Mouse (Mus musculus): ENCODE results near the gene Rcor3. TPM values are rescaled to one million over a fixed set of nuclear protein-coding genes. Genes with fewer than 3 reads are reported as not detected.
A peak's percentile ranks its signal among the peaks of the same experiment; 100 is the strongest.

The Rcor3 gene
- total RNA-seq, 2 experiments from 2014 or later, result 27.1 to 29.8 TPM

- Histone ChIP-seq H3K4me3 (no peak overlapping the region), H3K27ac (peak overlapping the region; percentile 74)
- DNase-seq, result peak; percentile 57
- no peak for TF ChIP-seq CTCF (IDR thresholded peaks at IDR 0.05)
- intact Hi-C loops (cut with DNase I), result no loop called here
These were observed 60.9 kb downstream of the Rcor3 start for GRCm38 (mm10) chr1:192076796-192077535.

GRCm38 (mm10) chr1:192076101-192076500 is 61.8 kb downstream of the Rcor3 start:
- no peak for DNase-seq
- Histone ChIP-seq H3K4me3 (no peak overlapping the region), H3K27ac (no peak overlapping the region; the same call in 1 of the 2 replicates)
- intact Hi-C loops (cut with DNase I), result no loop called here
- no peak for TF ChIP-seq CTCF (IDR thresholded peaks at IDR 0.05)

- intact Hi-C loops (cut with DNase I), result no loop called here
- DNase-seq, result no peak
- no peak overlapping the region for H3K4me3 ChIP-seq
- no peak for TF ChIP-seq CTCF (IDR thresholded peaks at IDR 0.05)
- peak overlapping the region; percentile 57 for H3K27ac ChIP-seq
These were observed 63.0 kb downstream of the Rcor3 start for GRCm38 (mm10) chr1:192074824-192075223.

- DNase-seq, result peak; percentile 45
- H3K4me3 ChIP-seq, result no peak overlapping the region
- peak overlapping the region; percentile 43; the same call in 1 of the 2 replicates for H3K27ac ChIP-seq
- intact Hi-C loops (cut with DNase I), result no loop called here
- TF ChIP-seq CTCF (IDR thresholded peaks at IDR 0.05), result no peak
These were observed 65.4 kb downstream of the Rcor3 start for GRCm38 (mm10) chr1:192072426-192072825.

GRCm38 (mm10) chr1:192070618-192071051 is 67.2 kb downstream of the Rcor3 start:
- peak overlapping the region; percentile 70 for H3K27ac ChIP-seq
- intact Hi-C loops (cut with DNase I), result no loop called here
- peak; percentile 34 for DNase-seq
- TF ChIP-seq CTCF (IDR thresholded peaks at IDR 0.05), result peak; percentile 13; the same call in 1 of the 2 replicates
- peak overlapping the region; percentile 46 for H3K4me3 ChIP-seq

GRCm38 (mm10) chr1:192069971-192070591 is 67.8 kb downstream of the Rcor3 start:
- Histone ChIP-seq H3K27ac (peak overlapping the region; percentile 70), H3K4me3 (peak overlapping the region; percentile 46)
- intact Hi-C loops (cut with DNase I), result no loop called here
- TF ChIP-seq CTCF (IDR thresholded peaks at IDR 0.05), result no peak
- DNase-seq, result peak; percentile 52

GRCm38 (mm10) chr1:192068188-192068587 is 69.7 kb downstream of the Rcor3 start:
- no peak for TF ChIP-seq CTCF (IDR thresholded peaks at IDR 0.05)
- DNase-seq, result no peak
- Histone ChIP-seq H3K27ac (no peak overlapping the region), H3K4me3 (no peak overlapping the region)
- intact Hi-C loops (cut with DNase I), result no loop called here

GRCm38 (mm10) chr1:192066956-192067355 is 70.9 kb downstream of the Rcor3 start:
- TF ChIP-seq CTCF (IDR thresholded peaks at IDR 0.05), result no peak
- intact Hi-C loops (cut with DNase I), result no loop called here
- no peak for DNase-seq
- no peak overlapping the region for H3K4me3 ChIP-seq
- no peak overlapping the region for H3K27ac ChIP-seq

- no peak overlapping the region for H3K27ac ChIP-seq
- H3K4me3 ChIP-seq, result no peak overlapping the region
- peak; percentile 43 for TF ChIP-seq CTCF (IDR thresholded peaks at IDR 0.05)
- DNase-seq, result no peak
- intact Hi-C loops (cut with DNase I), result no loop called here
These were observed 74.5 kb downstream of the Rcor3 start for GRCm38 (mm10) chr1:192063209-192063946.

GRCm38 (mm10) chr1:192062682-192063081 is 75.2 kb downstream of the Rcor3 start:
- Histone ChIP-seq H3K4me3 (no peak overlapping the region), H3K27ac (no peak overlapping the region)
- DNase-seq, result no peak
- intact Hi-C loops (cut with DNase I), result no loop called here
- TF ChIP-seq CTCF (IDR thresholded peaks at IDR 0.05), result no peak

- H3K27ac ChIP-seq, result peak overlapping the region; percentile 66
- intact Hi-C loops (cut with DNase I), result no loop called here
- no peak overlapping the region for H3K4me3 ChIP-seq
- DNase-seq, result peak; percentile 80
- no peak for TF ChIP-seq CTCF (IDR thresholded peaks at IDR 0.05)
These were observed 76.1 kb downstream of the Rcor3 start for GRCm38 (mm10) chr1:192061666-192062306.

GRCm38 (mm10) chr1:192058911-192059310 is 79.0 kb downstream of the Rcor3 start:
- no peak for DNase-seq
- no peak overlapping the region for H3K4me3 ChIP-seq
- intact Hi-C loops (cut with DNase I), result no loop called here
- TF ChIP-seq CTCF (IDR thresholded peaks at IDR 0.05), result no peak
- H3K27ac ChIP-seq, result no peak overlapping the region
